Mouse (Mus musculus) embryonic facial prominence, embryonic 11.5 days (tissue): Measurements from ENCODE around the gene Gm7137. TPM values are rescaled to one million over a fixed set of nuclear protein-coding genes. Genes with fewer than 3 reads are reported as not detected.
"Not testable (repeated sequence)": the region's sequence is repeated elsewhere in the genome, so short reads cannot be mapped to it uniquely, and the experiment has no call there.

Source experiments
- ATAC-seq: fragments of 200-750 bp; cut with Nextera tagmentation; replicated peaks from 2 replicates; pipeline ENCODE4 v1.8.0; 2017; ENCODE audit warnings: low read depth; ENCODE audit not compliant: insufficient number of reproducible peaks, low FRiP score, low TSS enrichment
- DNase-seq: peaks from one replicate; pipeline ENCODE4 v3.0.0-alpha.2; 2015; ENCODE audit warnings: low spot score
- H3K27ac ChIP-seq: fragments of 300-500 bp; sonication (generic); replicated peaks from 2 replicates; pipeline ENCODE4 v1.5.1; 2014; ENCODE audit warnings: mild to moderate bottlenecking, low read depth, low read length, control low read depth
- H3K27me3 ChIP-seq: fragments of 300-500 bp; sonication (generic); 2 replicates; pipeline ENCODE4 v1.6.1; 2014; ENCODE audit warnings: mild to moderate bottlenecking, low read length, moderate library complexity, mixed read lengths; ENCODE audit not compliant: control insufficient read depth, insufficient read depth
- H3K36me3 ChIP-seq: fragments of 300-500 bp; sonication (generic); replicated peaks from 2 replicates; pipeline ENCODE4 v1.6.1; 2014; ENCODE audit warnings: low read depth, mild to moderate bottlenecking, low read length, moderate library complexity, mixed read lengths; ENCODE audit not compliant: control insufficient read depth, insufficient read depth
- H3K4me1 ChIP-seq: fragments of 300-500 bp; sonication (generic); 2 replicates; pipeline ENCODE4 v1.6.1; 2014; ENCODE audit warnings: low read length, mixed read lengths; ENCODE audit not compliant: control insufficient read depth, insufficient read depth
- H3K4me2 ChIP-seq: fragments of 300-500 bp; sonication (generic); 2 replicates; pipeline ENCODE4 v1.6.1; 2014; ENCODE audit warnings: low read depth, mild to moderate bottlenecking, control low read depth, low read length, moderate library complexity
- H3K4me3 ChIP-seq: fragments of 300-500 bp; sonication (generic); 2 replicates; pipeline ENCODE4 v1.5.1; 2014; ENCODE audit warnings: low read depth, low read length, control low read depth
- H3K9ac ChIP-seq: fragments of 300-500 bp; sonication (generic); replicated peaks from 2 replicates; pipeline ENCODE4 v1.6.1; 2014; ENCODE audit warnings: mild to moderate bottlenecking, control low read depth, low read length
- H3K9me3 ChIP-seq: fragments of 300-500 bp; sonication (generic); replicated peaks from 2 replicates; pipeline ENCODE4 v1.6.1; 2016; ENCODE audit warnings: mild to moderate bottlenecking, low read length, inconsistent platforms, mixed read lengths; ENCODE audit not compliant: control insufficient read depth
- WGBS: fragments of 180-500 bp; shearing (Covaris S2); extraction: QIAGEN DNeasy Blood & Tissue Kit; methylation state at CpG from one replicate; pipeline ENCODE4 v1.1.7; 2014; 5-methylcytosine and 5-hydroxymethylcytosine counted together
- polyA plus RNA-seq: library from polyadenylated mRNA; unstranded; fragments of >200 nt; fragmentation: Nextera tagmentation; extraction: Ambion mirVana; gene quantifications from 2 replicates; pipeline ENCODE4 v1.2.1, GENCODE M21; 2014

Gm7137 gene
- polyA plus RNA-seq, result not detected in 2 replicates

GRCm38 (mm10) chr10:77787876-77788275 is at the start of gene Gm7137:
TSS of gene Gm7137 (minus strand) at chr10:77788200.
- no CpG with 5 or more reads among the region's 1 CpGs for WGBS
- H3K9ac ChIP-seq, DNase-seq, H3K4me2 ChIP-seq, H3K27me3 ChIP-seq, ATAC-seq, H3K4me3 ChIP-seq, H3K4me1 ChIP-seq, H3K36me3 ChIP-seq, H3K27ac ChIP-seq, H3K9me3 ChIP-seq: not testable (repeated sequence)

GRCm38 (mm10) chr10:77835647-77836046 is 47.6 kb upstream of the Gm7137 start, which contains the start of gene Krtap10-10:
TSS of gene Krtap10-10 (plus strand) at chr10:77835947.
- ATAC-seq (no peak), DNase-seq (no peak)
- Histone ChIP-seq H3K4me3 (no peak within 1 kb of the TSS), H3K27ac (no peak within 1 kb of the TSS), H3K9me3 (no peaks in the 10 kb centered on the region), H3K9ac (no peak within 1 kb of the TSS), H3K36me3 (no peaks in the 10 kb centered on the region), H3K4me1 (no peaks in the 10 kb centered on the region), H3K27me3 (no peaks in the 10 kb centered on the region), H3K4me2 (no peak within 1 kb of the TSS)
- WGBS, result 61% methylated on average over 9 of the region's 9 CpGs

DNA sequence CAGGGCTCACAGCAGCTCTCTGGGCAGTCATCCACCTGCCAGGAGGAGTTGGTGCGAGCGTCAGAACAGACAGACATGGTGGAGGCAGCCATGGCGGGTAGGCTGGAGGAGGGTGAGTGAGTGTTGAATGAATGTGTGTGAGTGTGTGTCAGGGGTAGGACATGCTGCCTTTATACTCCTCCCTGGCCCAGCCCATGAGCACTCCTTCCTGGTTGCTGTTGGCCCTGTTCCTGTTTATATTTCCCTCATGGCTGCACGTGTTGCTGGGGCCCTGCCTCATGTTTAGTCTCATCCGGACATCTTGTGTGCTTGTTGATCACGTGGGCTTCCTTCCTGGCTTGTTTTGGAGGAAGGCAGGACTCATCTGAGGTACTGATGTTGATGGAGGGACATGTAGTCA is 39.0 kb upstream of the Gm7137 start, which contains the start of gene Krtap10-4:
Gene Krtap10-4, minus strand, starts transcription at position 145 of the 400 bp plus-strand sequence.
- H3K4me3 ChIP-seq, result no peak within 1 kb of the TSS
- WGBS, result 62% methylated on average over 6 of the region's 6 CpGs
- H3K27ac ChIP-seq, result no peak within 1 kb of the TSS
- H3K9ac ChIP-seq, result no peak within 1 kb of the TSS
- no peaks in the 10 kb centered on the region for H3K4me1 ChIP-seq
- ATAC-seq (no peak), DNase-seq (no peak)
- H3K4me2 ChIP-seq, result no peak within 1 kb of the TSS
- no peaks in the 10 kb centered on the region for H3K9me3 ChIP-seq
- H3K27me3 ChIP-seq, result no peaks in the 10 kb centered on the region
- no peaks in the 10 kb centered on the region for H3K36me3 ChIP-seq

- no peaks in the 10 kb centered on the region for H3K4me1 ChIP-seq
- DNase-seq, result peak; percentile 4
- H3K4me2 ChIP-seq, result no peak overlapping the region
- no peak for ATAC-seq
- H3K36me3 ChIP-seq, result no peaks in the 10 kb centered on the region
- 34% methylated on average over 4 of the region's 4 CpGs for WGBS
- H3K27ac ChIP-seq, result no peak overlapping the region
- H3K9ac ChIP-seq, result no peak overlapping the region
- no peaks in the 10 kb centered on the region for H3K9me3 ChIP-seq
- H3K27me3 ChIP-seq, result no peaks in the 10 kb centered on the region
- H3K4me3 ChIP-seq, result no peak overlapping the region
These were observed 31.2 kb upstream of the Gm7137 start for GRCm38 (mm10) chr10:77819203-77819602.

- ATAC-seq (0 out of 2 replicates have a peak, but pooled peaks have one; percentile 16), DNase-seq (no peak)
- H3K36me3 ChIP-seq, result no peaks in the 10 kb centered on the region
- H3K4me1 ChIP-seq, result no peaks in the 10 kb centered on the region
- no peak overlapping the region for H3K27ac ChIP-seq
- no peaks in the 10 kb centered on the region for H3K9me3 ChIP-seq
- WGBS, result 93% methylated on average over 4 of the region's 4 CpGs
- no peak overlapping the region for H3K9ac ChIP-seq
- no peak overlapping the region for H3K4me3 ChIP-seq
- no peak overlapping the region for H3K4me2 ChIP-seq
- H3K27me3 ChIP-seq, result no peaks in the 10 kb centered on the region
These were observed 30.5 kb upstream of the Gm7137 start for GRCm38 (mm10) chr10:77818523-77818922.

DNA sequence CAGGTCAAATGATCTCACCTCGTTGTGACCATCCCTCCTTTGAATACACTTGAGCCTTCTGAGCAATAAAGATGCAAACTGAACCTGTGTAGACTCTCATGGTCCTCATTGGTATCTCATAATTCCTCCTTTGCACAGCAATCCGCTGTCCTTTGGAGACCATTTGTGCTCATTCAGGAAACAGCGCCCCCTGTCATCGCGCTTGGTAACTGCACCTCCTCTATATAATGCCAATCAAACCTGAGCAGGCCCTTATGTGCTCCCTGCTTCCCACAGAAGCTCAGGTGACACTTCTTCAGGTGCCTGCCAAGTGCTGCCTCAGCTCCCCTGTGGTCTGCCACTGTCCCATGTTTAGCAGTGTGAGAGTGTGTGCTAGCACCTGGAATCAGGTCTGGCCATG is 27.5 kb upstream of the Gm7137 start:
- Histone ChIP-seq H3K4me2 (no peak overlapping the region), H3K27ac (no peak overlapping the region), H3K9me3 (no peaks in the 10 kb centered on the region), H3K4me1 (no peaks in the 10 kb centered on the region), H3K9ac (no peak overlapping the region), H3K27me3 (no peaks in the 10 kb centered on the region), H3K36me3 (no peaks in the 10 kb centered on the region), H3K4me3 (no peak overlapping the region)
- DNase-seq (peak; percentile 50), ATAC-seq (0 out of 2 replicates have a peak, but pooled peaks have one; percentile 60)
- WGBS, result 32% methylated on average over 5 of the region's 5 CpGs

- Histone ChIP-seq H3K4me2 (no peak within 1 kb of the TSS), H3K4me3 (no peak within 1 kb of the TSS), H3K27me3 (no peaks in the 10 kb centered on the region), H3K36me3 (no peaks in the 10 kb centered on the region), H3K4me1 (no peaks in the 10 kb centered on the region), H3K9me3 (no peaks in the 10 kb centered on the region), H3K27ac (no peak within 1 kb of the TSS), H3K9ac (no peak within 1 kb of the TSS)
- DNase-seq (no peak), ATAC-seq (no peak)
- 54% methylated on average over 4 of the region's 4 CpGs for WGBS
These were observed 26.4 kb upstream of the Gm7137 start, which contains the start of gene Gm2696 for GRCm38 (mm10) chr10:77814382-77814781. TSS of gene Gm2696 (plus strand) at chr10:77814682.

DNA sequence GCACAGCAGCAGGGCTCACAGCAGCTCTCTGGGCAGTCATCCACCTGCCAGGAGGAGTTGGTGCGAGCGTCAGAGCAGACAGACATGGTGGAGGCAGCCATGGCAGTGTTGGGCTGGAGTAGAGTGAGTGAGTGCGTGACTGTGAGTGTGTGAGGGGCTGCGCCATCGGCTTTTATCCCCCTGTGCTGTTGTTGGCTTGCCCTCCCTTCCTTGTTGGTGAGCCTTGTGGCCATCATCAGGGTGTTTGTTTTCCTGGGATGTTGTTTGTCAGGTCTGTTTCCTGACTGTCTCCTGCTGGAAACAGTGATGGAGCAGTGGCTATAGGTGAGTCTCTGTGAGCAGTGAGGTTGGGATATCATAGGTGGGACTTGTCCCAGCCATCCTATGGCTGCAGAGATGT is 23.7 kb upstream of the Gm7137 start, which contains the start of gene Gm9507:
Gene Gm9507, minus strand, starts transcription at position 101 of the 400 bp plus-strand sequence.
- ATAC-seq (no peak), DNase-seq (no peak)
- Histone ChIP-seq H3K4me2 (no peak within 1 kb of the TSS), H3K9ac (no peak within 1 kb of the TSS), H3K9me3 (no peaks in the 10 kb centered on the region), H3K27me3 (no peaks in the 10 kb centered on the region), H3K36me3 (no peaks in the 10 kb centered on the region), H3K4me3 (no peak within 1 kb of the TSS), H3K27ac (no peak within 1 kb of the TSS), H3K4me1 (no peaks in the 10 kb centered on the region)
- WGBS, result 66% methylated on average over 5 of the region's 5 CpGs
